Mouse (Mus musculus): Measurements from ENCODE around the gene Slc39a11. TPM values are rescaled to one million over a fixed set of nuclear protein-coding genes. Genes with fewer than 3 reads are reported as not detected.

Gene Slc39a11
- polyA plus RNA-seq, 3 experiments from 2014 or later: 12.6 to 17.3 (median 16.9) TPM

- ATAC-seq: no peak
Observed at GRCm38 (mm10) chr11:113276518-113276917, 373.4 kb downstream of the Slc39a11 start.

- ATAC-seq: no peak
Observed at GRCm38 (mm10) chr11:113274037-113274436, 375.8 kb downstream of the Slc39a11 start.

- ATAC-seq: no peak
Observed at GRCm38 (mm10) chr11:113271857-113272256, 378.0 kb downstream of the Slc39a11 start.

- no peak for ATAC-seq
Observed at GRCm38 (mm10) chr11:113268831-113269319, 381.0 kb downstream of the Slc39a11 start.

GRCm38 (mm10) chr11:113267516-113268230 lies 382.2 kb downstream of the Slc39a11 start:
- ATAC-seq: peak; percentile 90

- ATAC-seq: no peak
Observed at GRCm38 (mm10) chr11:113266706-113267105, 383.2 kb downstream of the Slc39a11 start.

- ATAC-seq: no peak
Observed at GRCm38 (mm10) chr11:113265567-113265966, 384.3 kb downstream of the Slc39a11 start.

GRCm38 (mm10) chr11:113263971-113264370 lies 385.9 kb downstream of the Slc39a11 start:
- ATAC-seq: no peak

GRCm38 (mm10) chr11:113262062-113262461 lies 387.8 kb downstream of the Slc39a11 start:
- no peak for ATAC-seq

GRCm38 (mm10) chr11:113261421-113261820 lies 388.5 kb downstream of the Slc39a11 start:
- ATAC-seq: no peak

- no peak for ATAC-seq
Observed at GRCm38 (mm10) chr11:113259712-113260382, 390.0 kb downstream of the Slc39a11 start.

- no peak for ATAC-seq
Observed at GRCm38 (mm10) chr11:113258016-113258415, 391.9 kb downstream of the Slc39a11 start.

GRCm38 (mm10) chr11:113254653-113255052 lies 395.2 kb downstream of the Slc39a11 start:
- ATAC-seq: no peak

GRCm38 (mm10) chr11:113253169-113253568 lies 396.7 kb downstream of the Slc39a11 start:
- ATAC-seq: no peak

GRCm38 (mm10) chr11:113251172-113251571 lies 398.7 kb downstream of the Slc39a11 start:
- ATAC-seq: no peak

- ATAC-seq: no peak
Observed at GRCm38 (mm10) chr11:113246475-113246874, 403.4 kb downstream of the Slc39a11 start.

GRCm38 (mm10) chr11:113245666-113246065 lies 404.2 kb downstream of the Slc39a11 start:
- no peak for ATAC-seq

- ATAC-seq: no peak
Observed at GRCm38 (mm10) chr11:113234432-113234831, 415.4 kb downstream of the Slc39a11 start.

GRCm38 (mm10) chr11:113232049-113232448 lies 417.8 kb downstream of the Slc39a11 start:
- no peak for ATAC-seq

GRCm38 (mm10) chr11:113230410-113231132 lies 419.3 kb downstream of the Slc39a11 start:
- ATAC-seq: no peak

GRCm38 (mm10) chr11:113225748-113226147 lies 424.1 kb downstream of the Slc39a11 start:
- ATAC-seq: no peak

GRCm38 (mm10) chr11:113223756-113224323 lies 426.0 kb downstream of the Slc39a11 start:
- ATAC-seq: no peak

Data from inflammation-experienced regulatory T-cells, adult 6 months (primary cell).